In the genomic region with DNA sequence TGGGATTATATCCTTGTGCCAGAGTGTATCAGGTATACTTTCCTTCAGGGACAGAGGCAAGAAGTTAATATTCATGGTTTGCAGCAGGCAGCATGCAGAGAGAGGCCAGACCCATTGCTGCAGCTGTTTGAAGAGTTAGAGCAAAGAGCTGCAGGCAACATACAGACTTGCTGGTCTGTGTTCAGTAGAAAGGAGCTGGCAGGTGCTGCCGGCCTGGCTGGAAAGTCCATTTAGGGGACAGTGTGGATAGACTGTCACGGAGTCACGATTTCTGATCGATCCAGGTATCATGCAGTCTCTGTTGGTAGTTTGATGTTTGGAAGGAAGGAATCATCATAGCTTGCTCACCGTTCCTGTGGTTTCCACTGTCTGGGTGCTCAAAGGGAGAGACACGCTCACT, we compare ENCODE assay signal across 14 mouse cellular contexts. TPM values are rescaled to one million over a fixed set of nuclear protein-coding genes. Genes with fewer than 3 reads are reported as not detected.
A peak's percentile ranks its signal among the peaks of the same experiment; 100 is the strongest.
DNase-seq lines count a peak whose midpoint lies in the region; ATAC-seq and TF ChIP-seq lines count a peak whose summit lies in the region.
"Had no signal": no experiment of that assay in that cellular context is flagged by ENCODE, and none has a peak within 500 bp of the region (broad histone marks: within the 10 kb centered on the region; RNA-seq: fewer than 3 reads in every experiment).

No protein-coding gene starts in this region.

- ATAC-seq in heart, embryonic 13.5 days (ENCODE audit: extremely low read depth, insufficient number of reproducible peaks, low FRiP score, low TSS enrichment): no peak
- ATAC-seq in stomach, embryonic 15.5 days (ENCODE audit: insufficient read depth, low FRiP score, low read depth): no peak
- no peak for ATAC-seq in stomach, postnatal 0 days (ENCODE audit: low FRiP score, low TSS enrichment)
- ATAC-seq in limb, embryonic 15.5 days (ENCODE audit: insufficient number of reproducible peaks, low FRiP score, low TSS enrichment, low read depth): no peak

- no peak overlapping the region for H3K4me2 ChIP-seq in heart, embryonic 13.5 days
- no peak overlapping the region for H3K4me2 ChIP-seq in stomach, embryonic 15.5 days
- no peak overlapping the region for H3K4me2 ChIP-seq in stomach, postnatal 0 days (replicated peaks; ENCODE audit: low read depth)
- no peak overlapping the region for H3K4me2 ChIP-seq in limb, embryonic 15.5 days
- H3K4me2 ChIP-seq: liver, embryonic 15.5 days had no signal

- no peak for TF ChIP-seq EP300 in stomach, postnatal 0 days (optimal IDR thresholded peaks at IDR 0.05)

- peaks cover 6% of the 10 kb centered on the region; the same call in 1 of the 2 replicates for H3K4me1 ChIP-seq in heart, embryonic 13.5 days
- H3K4me1 ChIP-seq in stomach, embryonic 15.5 days: no peaks in the 10 kb centered on the region
- H3K4me1 ChIP-seq in stomach, postnatal 0 days (replicated peaks; ENCODE audit: control insufficient read depth, insufficient read depth): no peaks in the 10 kb centered on the region; the same call in 1 of the 2 replicates
- H3K4me1 ChIP-seq in limb, embryonic 15.5 days: peaks cover 59% of the 10 kb centered on the region

- H3K4me3 ChIP-seq in heart, embryonic 13.5 days: no peak overlapping the region
- H3K4me3 ChIP-seq in stomach, embryonic 15.5 days (replicated peaks): no peak overlapping the region
- no peak overlapping the region for H3K4me3 ChIP-seq in stomach, postnatal 0 days (ENCODE audit: low read depth, low read length)
- no peak overlapping the region for H3K4me3 ChIP-seq in limb, embryonic 15.5 days
- H3K4me3 ChIP-seq: liver, embryonic 15.5 days had no signal

- H3K36me3 ChIP-seq in heart, embryonic 13.5 days: peaks cover 96% of the 10 kb centered on the region
- H3K36me3 ChIP-seq in stomach, embryonic 15.5 days: peaks cover 49% of the 10 kb centered on the region
- H3K36me3 ChIP-seq in stomach, postnatal 0 days (ENCODE audit: control insufficient read depth, insufficient read depth, low read length): peaks cover 37% of the 10 kb centered on the region
- H3K36me3 ChIP-seq in limb, embryonic 15.5 days: peaks cover 77% of the 10 kb centered on the region

- no peak overlapping the region for H3K9ac ChIP-seq in heart, embryonic 13.5 days
- H3K9ac ChIP-seq in stomach, embryonic 15.5 days: no peak overlapping the region
- H3K9ac ChIP-seq in stomach, postnatal 0 days (ENCODE audit: low read length): no peak overlapping the region
- H3K9ac ChIP-seq in limb, embryonic 15.5 days: no peak overlapping the region
- H3K9ac ChIP-seq: liver, embryonic 15.5 days had no signal

- TF ChIP-seq CTCF in stomach, postnatal 0 days (IDR thresholded peaks at IDR 0.05; ENCODE audit: low read depth): no peak

- DNase-seq in heart, postnatal 10 days: no peak
- no peak for DNase-seq in stomach, postnatal 0 days (ENCODE audit: low spot score)
- no peak for DNase-seq in right cerebral cortex, postnatal 4 days
- DNase-seq in lung, postnatal 36 days: no peak
- no peak for DNase-seq in c-Kit-positive CD71-positive TER-119-positive erythroid progenitor cells, embryonic 14.5 days (ENCODE audit: low spot score)
- DNase-seq: adrenal gland, adult 8-10 months; B cell, adult 2 months; cerebellum, adult 11-12 months; retina, postnatal 1 day had no signal

- 87% methylated on average over 6 of the region's 6 CpGs for WGBS in heart, embryonic 13.5 days
- WGBS in stomach, embryonic 15.5 days: 83% methylated on average over 6 of the region's 6 CpGs
- WGBS in stomach, postnatal 0 days: 92% methylated on average over 6 of the region's 6 CpGs
- WGBS in limb, embryonic 15.5 days: 79% methylated on average over 6 of the region's 6 CpGs

- intact Hi-C loops in heart, postnatal 10 days (cut with DNase I): no loop called here

- H3K27ac ChIP-seq in heart, embryonic 13.5 days (replicated peaks): peak overlapping the region; percentile 51
- H3K27ac ChIP-seq in stomach, embryonic 15.5 days: 0 out of 2 replicates have a peak overlapping the region, but pooled peaks have one; percentile 12
- no peak overlapping the region for H3K27ac ChIP-seq in stomach, postnatal 0 days (replicated peaks)
- H3K27ac ChIP-seq in limb, embryonic 15.5 days: peak overlapping the region; percentile 65
- H3K27ac ChIP-seq: liver, embryonic 15.5 days had no signal

- no peaks in the 10 kb centered on the region for H3K27me3 ChIP-seq in heart, embryonic 13.5 days (replicated peaks)
- no peaks in the 10 kb centered on the region for H3K27me3 ChIP-seq in stomach, embryonic 15.5 days (replicated peaks)
- H3K27me3 ChIP-seq in stomach, postnatal 0 days (ENCODE audit: control insufficient read depth, insufficient read depth, low read length): no peaks in the 10 kb centered on the region
- no peaks in the 10 kb centered on the region for H3K27me3 ChIP-seq in limb, embryonic 15.5 days
- H3K27me3 ChIP-seq: liver, embryonic 15.5 days had no signal

- peaks cover 10% of the 10 kb centered on the region for H3K9me3 ChIP-seq in heart, embryonic 13.5 days
- no peaks in the 10 kb centered on the region for H3K9me3 ChIP-seq in stomach, embryonic 15.5 days
- H3K9me3 ChIP-seq in stomach, postnatal 0 days (ENCODE audit: control insufficient read depth, low read length): no peaks in the 10 kb centered on the region
- H3K9me3 ChIP-seq in limb, embryonic 15.5 days: no peaks in the 10 kb centered on the region
- H3K9me3 ChIP-seq: liver, embryonic 15.5 days had no signal

RNA-seq across cellular contexts. Expression of a gene that starts 54.9 kb away (rescaled TPM):
- polyA plus RNA-seq in heart, embryonic 13.5 days (2015; fragmentation: Nextera tagmentation; extraction: Ambion mirVana): not detected in 2 replicates
- under 1 TPM in 1 of 2 experiments, not detected in 1; 0.10 TPM for total RNA-seq in heart, postnatal 10 days (2021)
- polyA plus RNA-seq in stomach, embryonic 15.5 days (2015; fragmentation: Nextera tagmentation; extraction: Ambion mirVana): not detected in 2 replicates
- not detected in 2 replicates for polyA plus RNA-seq in stomach, postnatal 0 days (2015; fragmentation: Nextera tagmentation; extraction: Ambion mirVana)
- polyA plus RNA-seq in limb, embryonic 15.5 days (2015; fragmentation: Nextera tagmentation; extraction: Ambion mirVana): not detected in 2 replicates
- total RNA-seq: adrenal gland, adult 8-10 months had no signal
- polyA plus RNA-seq: liver, embryonic 15.5 days; stomach, embryonic 14.5 days had no signal
